Mouse (Mus musculus): ENCODE measurements around the gene Nudt17. TPM values are rescaled to one million over a fixed set of nuclear protein-coding genes. Genes with fewer than 3 reads are reported as not detected.
"Not testable (repeated sequence)": the region's sequence is repeated elsewhere in the genome, so short reads cannot be mapped to it uniquely, and the experiment has no call there.

Nudt17 gene
- 1 to 10 TPM in 1 of 2 experiments, under 1 TPM in 1; 0.87 to 1.9 TPM for polyA plus RNA-seq (2017; shearing (Covaris generic))

GRCm38 (mm10) chr3:96707903-96708683 lies at the start of gene Nudt17:
TSS of gene Nudt17 (minus strand) at chr3:96708562.
- ATAC-seq, result peak; percentile 77

DNA sequence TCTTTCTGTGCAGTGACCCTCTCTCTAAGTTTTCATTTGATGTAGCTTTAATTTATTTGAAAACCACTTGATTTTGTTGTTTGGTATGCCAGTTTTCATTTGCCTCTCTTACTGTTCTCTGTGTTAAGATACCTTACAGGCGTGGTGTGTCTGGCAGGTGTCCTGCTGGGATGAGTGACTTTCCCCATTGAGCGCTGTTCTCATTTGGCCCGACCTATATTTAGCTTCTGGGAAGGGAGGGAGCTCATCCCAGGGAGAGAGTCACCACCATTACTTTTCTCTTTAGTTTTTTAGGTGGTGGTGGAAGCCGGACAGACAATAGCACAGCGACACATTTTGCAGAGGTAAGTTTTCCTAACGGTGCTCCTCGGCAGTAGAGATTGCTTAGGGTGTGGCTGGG lies 49.3 kb upstream of the Nudt17 start:
- no peak for ATAC-seq

GRCm38 (mm10) chr3:96755935-96756334 lies 47.6 kb upstream of the Nudt17 start:
- no peak for ATAC-seq

DNA sequence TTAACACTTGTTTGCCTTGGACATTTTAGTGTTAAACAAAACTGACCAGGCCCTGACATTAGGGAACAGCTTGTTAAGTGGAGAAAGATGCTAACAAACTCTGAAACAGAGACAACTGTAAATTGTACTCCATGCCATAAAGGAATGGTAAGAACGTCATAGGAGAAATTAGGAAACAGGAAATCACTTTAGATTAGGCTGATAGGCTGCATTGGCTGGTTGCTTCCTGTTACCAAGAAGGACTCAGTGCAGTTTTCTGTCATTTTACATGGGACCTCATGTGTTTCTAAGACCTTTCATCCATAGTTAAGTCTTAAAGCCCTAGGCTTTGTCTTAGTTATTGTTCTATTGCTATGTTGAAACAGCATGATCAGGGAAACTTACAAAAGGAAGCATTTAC lies 38.5 kb upstream of the Nudt17 start:
- peak; percentile 91 for ATAC-seq

- ATAC-seq, result no peak
These were observed 36.0 kb upstream of the Nudt17 start for GRCm38 (mm10) chr3:96744348-96744747.

DNA sequence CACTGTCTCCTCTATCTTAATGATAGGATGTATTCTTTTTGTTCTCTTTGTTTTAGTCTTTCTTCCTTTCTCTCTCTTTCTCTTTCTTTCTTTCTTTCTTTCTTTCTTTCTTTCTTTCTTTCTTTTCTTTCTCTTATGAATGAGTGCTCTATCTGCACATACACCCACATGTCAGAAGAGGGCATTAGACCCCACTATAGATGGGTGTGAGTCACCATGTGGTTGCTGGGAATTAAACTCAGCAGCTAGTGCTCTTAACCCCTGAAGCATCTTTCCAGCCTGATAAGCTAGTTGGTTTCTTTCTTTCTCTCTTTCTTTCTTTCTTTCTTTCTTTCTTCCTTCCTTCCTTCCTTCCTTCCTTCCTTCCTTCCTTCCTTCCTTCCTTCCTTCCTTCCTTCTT lies 31.9 kb upstream of the Nudt17 start:
- ATAC-seq, result not testable (repeated sequence)

DNA sequence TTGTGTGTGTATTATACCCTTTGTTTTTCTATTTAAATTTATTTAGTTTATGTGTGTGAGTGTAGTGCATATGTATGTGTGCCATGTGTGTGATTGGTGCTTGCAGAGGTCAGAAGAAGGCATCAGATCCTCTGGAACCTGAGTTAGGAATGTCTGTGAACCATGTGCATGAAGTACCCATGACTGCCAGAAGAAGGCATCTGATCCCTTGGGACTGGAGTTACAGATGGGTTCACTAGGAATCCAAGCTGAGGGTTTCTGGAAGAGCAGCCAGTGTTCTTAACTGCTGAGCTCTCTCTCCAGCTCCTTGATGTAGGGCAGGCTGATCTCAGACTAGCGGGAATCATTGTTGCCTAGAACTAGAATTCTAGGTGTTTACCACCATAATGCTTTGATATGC lies 29.6 kb upstream of the Nudt17 start:
- no peak for ATAC-seq

GRCm38 (mm10) chr3:96737013-96737740 lies 28.8 kb upstream of the Nudt17 start:
- no peak for ATAC-seq

DNA sequence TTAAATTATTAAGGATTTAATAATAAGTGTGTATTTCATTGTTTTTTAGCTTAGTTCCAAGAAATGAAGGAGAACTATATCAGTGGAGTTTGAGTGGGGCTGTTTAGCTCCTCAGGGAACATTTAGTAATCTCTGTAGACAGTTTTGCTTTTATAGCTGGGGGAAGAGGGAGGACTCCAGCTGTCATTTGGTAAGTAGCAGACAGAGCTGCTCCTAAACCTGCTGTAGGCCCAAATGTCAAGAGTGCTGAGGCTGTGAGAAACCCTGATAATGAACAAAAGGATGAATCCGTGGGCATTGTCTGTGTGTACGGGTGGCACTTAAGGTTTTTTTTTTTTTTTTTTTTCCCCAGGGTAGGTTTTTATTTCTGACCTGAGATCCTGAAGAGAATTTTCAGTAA lies 26.8 kb upstream of the Nudt17 start:
- no peak for ATAC-seq

GRCm38 (mm10) chr3:96733984-96734383 lies 25.6 kb upstream of the Nudt17 start:
- no peak for ATAC-seq

DNA sequence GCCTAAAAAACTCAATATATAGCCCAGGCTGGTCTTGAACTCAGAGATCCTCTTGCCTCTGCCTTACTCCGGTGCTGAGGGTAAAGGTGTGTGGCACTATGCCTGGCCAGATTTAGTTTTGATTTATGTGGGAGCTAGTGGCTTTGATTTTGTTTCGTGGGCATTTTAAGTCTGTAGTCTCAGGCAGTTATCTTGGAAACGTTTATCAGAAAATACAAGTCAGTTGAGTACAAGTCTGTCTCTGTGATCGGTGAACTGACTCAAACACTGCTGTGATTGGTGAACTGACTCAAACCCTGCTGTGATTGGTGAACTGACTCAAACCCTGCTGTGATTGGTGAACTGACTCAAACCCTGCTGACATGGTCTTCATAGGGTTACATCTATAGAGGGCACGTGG lies 22.4 kb upstream of the Nudt17 start:
- no peak for ATAC-seq

DNA sequence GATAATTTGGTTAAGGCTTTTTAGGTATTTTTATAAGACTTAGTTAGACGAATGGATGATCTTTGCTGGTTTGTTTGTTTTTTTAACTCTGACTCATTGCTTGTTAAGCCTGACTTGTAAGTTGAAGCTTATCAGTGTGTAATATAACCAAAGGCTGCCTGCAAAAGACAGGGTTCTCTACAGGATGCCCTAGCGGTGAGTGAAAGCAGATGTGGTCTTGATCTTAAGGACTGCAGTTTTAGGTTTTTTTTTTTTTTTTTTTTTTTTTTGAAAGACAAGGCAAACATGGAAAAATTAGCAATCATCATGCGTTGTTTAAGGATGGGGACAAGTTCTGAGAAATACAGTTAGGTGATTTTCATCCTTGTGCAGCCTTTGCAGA lies 21.0 kb upstream of the Nudt17 start:
- peak; percentile 29 for ATAC-seq

DNA sequence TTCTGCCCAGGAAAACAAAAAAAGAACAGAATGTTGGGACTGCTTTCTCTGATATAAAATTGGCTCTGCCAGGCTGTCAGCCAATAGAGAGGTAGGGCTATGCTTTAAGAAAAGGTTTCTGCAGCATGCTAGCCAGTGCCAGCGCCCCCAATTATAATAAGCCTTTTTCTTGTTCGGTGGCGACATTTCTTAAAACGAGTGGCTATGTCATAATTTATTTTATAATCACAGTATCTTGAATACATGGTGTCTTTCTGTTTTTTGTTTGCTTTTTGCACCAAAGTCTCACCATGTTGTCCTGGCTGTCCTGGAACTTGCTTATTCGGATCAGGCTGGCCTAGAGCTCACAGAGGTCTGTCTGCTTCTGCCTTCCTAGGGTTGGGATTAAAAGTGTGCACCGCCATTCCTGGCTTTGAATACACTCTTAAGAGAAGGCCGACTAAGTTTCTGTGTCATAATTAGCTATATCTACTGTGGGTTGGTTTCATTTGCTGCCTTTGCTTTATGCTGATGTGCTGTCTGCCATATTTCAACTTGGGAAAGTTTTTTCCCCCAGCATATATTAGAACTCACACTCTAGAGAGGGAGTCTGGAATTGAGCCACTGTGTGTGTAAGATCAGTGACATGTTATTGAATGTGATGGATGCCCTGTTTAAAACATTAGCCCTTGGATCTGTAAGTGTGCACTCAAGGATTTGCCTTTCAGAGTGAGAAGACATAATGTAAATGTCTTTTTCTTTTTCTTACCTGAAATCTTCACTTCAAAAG lies 20.5 kb upstream of the Nudt17 start:
- ATAC-seq, result no peak

- peak; percentile 46 for ATAC-seq
These were observed 19.7 kb upstream of the Nudt17 start for GRCm38 (mm10) chr3:96727828-96728633.

DNA sequence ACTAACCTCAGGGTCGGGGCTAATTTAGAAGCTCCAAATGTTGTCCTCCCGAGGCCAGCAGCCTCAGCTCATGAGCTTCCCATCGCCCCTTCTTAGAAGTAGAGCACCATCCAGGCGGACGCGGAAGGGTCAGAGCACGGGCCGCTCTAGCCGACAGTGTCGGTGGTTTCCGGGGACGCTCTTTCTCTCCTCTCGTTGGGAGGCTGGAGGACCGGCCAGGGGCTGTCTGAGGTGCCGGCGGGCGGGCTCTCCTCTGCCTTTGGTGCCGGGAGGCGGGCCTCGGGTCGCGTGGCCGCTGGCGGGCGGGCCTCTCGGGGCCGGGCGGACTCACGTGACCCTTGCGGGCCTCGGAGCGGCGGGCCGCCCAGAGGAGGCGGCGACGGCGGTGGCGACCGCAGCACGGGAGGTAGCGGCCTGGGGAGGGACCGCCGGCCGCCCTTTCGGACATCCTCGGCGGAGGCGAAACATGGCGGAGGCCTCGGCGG lies 19.0 kb upstream of the Nudt17 start, which contains the start of the genes Polr3c and Rnf115:
TSS of gene Polr3c (minus strand) at position 286 of the 485 bp plus-strand sequence.
TSS of gene Rnf115 (plus strand) at position 322 of the 485 bp plus-strand sequence.
- peak; percentile 81 for ATAC-seq

DNA sequence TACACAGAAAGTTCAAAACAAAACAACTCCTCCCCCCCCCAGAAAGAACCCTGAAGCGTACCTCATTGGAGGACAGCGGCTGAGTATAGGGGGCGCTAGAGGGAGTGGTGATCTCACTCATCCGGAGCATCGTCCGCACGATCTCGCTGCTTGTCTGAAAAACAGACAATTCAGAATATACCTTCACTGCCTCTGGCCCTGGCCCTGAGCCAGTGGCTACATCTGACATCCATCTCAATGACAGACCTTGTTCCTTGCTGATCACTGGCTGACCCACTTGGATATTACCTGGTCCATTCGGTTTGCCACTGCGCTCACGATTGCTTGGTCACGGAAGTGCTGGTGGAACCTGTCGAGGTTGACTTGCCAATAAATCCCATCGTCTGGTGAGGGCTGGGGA lies 10.8 kb upstream of the Nudt17 start:
- no peak for ATAC-seq

GRCm38 (mm10) chr3:96715854-96716253 lies 7.5 kb upstream of the Nudt17 start:
- peak; percentile 43 for ATAC-seq

DNA sequence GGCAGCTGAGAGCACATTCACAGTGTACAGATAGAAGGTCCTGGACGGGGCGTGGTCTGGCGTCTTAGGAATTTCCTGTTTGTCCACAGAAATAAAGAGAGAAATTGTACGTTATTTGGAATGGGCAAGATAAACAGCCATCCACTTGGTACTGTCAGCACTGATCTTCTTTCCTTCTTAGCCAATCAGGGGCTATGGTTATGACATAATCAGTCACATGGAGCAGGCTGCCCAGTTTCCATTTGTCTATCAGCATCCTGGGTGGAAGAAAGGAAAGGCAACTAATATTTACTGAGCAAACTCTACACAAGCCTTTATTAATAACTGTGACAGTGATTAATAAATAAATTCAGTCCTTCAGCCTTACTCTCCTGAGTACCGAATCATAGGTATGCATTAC lies 5.9 kb upstream of the Nudt17 start:
- ATAC-seq, result no peak

DNA sequence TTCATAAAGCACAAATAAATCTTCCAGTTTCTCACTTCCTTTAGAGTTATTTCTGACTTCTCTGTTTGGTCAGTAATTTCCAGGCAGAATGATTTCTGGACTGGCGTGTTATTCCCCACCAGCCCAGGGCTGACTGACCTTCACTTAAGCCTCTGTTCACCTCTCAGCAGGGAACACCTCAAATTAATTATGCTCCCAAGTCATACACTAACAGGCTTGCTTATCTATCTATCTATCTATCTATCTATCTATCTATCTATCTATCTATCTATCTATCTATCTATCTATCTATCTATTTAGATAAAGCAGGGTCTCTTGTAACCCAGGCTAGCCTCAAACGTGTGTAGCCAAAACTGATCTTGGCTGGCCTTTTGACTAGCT lies 312 bp upstream of the Nudt17 start:
- ATAC-seq, result no peak

DNA sequence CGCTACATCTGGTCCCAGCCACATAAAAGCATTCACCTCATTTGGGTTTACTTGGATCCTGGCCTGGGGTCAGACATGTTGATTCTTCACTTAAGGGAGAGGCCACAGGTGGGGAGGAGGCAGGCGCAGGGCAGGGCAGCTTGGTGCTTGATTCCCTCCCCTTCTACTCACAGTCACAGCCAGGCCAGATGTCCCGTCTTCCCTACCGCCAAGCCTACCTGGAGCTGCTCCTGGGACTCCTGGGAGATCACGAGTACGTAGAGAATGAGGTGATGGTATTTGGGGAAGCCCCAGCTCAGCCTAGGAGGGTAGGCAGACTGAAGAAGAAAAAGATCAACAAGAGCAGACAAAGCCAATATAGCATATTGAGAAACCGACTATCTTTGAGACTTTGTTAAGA lies 1.4 kb downstream of the Nudt17 start:
- no peak for ATAC-seq

DNA sequence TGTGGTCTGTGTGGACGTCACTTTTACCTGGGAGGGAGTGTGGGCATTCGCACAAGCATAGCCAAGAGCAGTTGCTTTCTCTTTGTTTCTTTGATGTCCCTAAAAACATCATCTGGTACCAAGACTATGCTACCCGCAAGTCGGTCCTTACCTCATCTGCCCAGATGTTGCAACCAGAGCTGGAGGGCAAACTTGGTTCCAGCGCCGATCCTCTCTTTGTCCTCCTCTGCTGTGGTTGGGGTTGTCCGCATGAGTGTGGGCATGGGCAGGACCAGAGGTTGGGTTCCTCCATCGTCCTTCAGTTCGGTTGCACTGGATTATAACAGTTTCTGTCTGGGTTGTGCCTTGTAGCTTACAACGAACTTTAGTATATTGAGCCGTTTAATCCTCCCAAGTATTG lies 2.1 kb downstream of the Nudt17 start:
- ATAC-seq, result no peak

GRCm38 (mm10) chr3:96704778-96705177 lies 3.6 kb downstream of the Nudt17 start:
- no peak for ATAC-seq

Data from CD4-positive, CD25-positive, alpha-beta regulatory T cell, adult 4 months (primary cell).